Mouse (Mus musculus): ENCODE results near the gene Ldha. TPM values are rescaled to one million over a fixed set of nuclear protein-coding genes. Genes with fewer than 3 reads are reported as not detected.
"Not testable (repeated sequence)": the region's sequence is repeated elsewhere in the genome, so short reads cannot be mapped to it uniquely, and the experiment has no call there.

The Ldha gene
- polyA plus RNA-seq, 1 experiment from 2014 or later = 1,347 TPM

- Histone ChIP-seq H3K27me3 (no peaks in the 10 kb centered on the region), H3K27ac (no peak overlapping the region), H3K9me3 (no peaks in the 10 kb centered on the region), H3K36me3 (peaks cover 76% of the 10 kb centered on the region), H3K4me3 (no peak overlapping the region), H3K4me1 (no peaks in the 10 kb centered on the region), H3K9ac (no peak overlapping the region), H3K4me2 (no peak overlapping the region)
- ATAC-seq (ENCODE audit: insufficient number of reproducible peaks, insufficient read depth, low FRiP score, low TSS enrichment, low read depth) = no peak
- 88% methylated on average over 9 of the region's 9 CpGs for WGBS
These were observed 12.1 kb downstream of the Ldha start for GRCm38 (mm10) chr7:46853365-46853764.

- Histone ChIP-seq H3K4me1 (no peaks in the 10 kb centered on the region), H3K4me2 (no peak overlapping the region), H3K9me3 (no peaks in the 10 kb centered on the region), H3K36me3 (peaks cover 50% of the 10 kb centered on the region), H3K9ac (no peak overlapping the region), H3K4me3 (no peak overlapping the region), H3K27ac (no peak overlapping the region), H3K27me3 (no peaks in the 10 kb centered on the region)
- no peak for ATAC-seq (ENCODE audit: insufficient number of reproducible peaks, insufficient read depth, low FRiP score, low TSS enrichment, low read depth)
- 70% methylated on average over 7 of the region's 7 CpGs for WGBS
These were observed 14.7 kb downstream of the Ldha start for GRCm38 (mm10) chr7:46855866-46856560.

- Histone ChIP-seq H3K4me1 (no peaks in the 10 kb centered on the region), H3K4me2 (no peak overlapping the region), H3K36me3 (peaks cover 36% of the 10 kb centered on the region), H3K27ac (no peak overlapping the region), H3K9ac (no peak overlapping the region), H3K9me3 (no peaks in the 10 kb centered on the region), H3K4me3 (no peak overlapping the region), H3K27me3 (no peaks in the 10 kb centered on the region)
- ATAC-seq (ENCODE audit: insufficient number of reproducible peaks, insufficient read depth, low FRiP score, low TSS enrichment, low read depth) = no peak
- 77% methylated on average over 9 of the region's 9 CpGs for WGBS
These were observed 16.2 kb downstream of the Ldha start for GRCm38 (mm10) chr7:46857436-46857835.

GRCm38 (mm10) chr7:46859031-46859430 lies 17.8 kb downstream of the Ldha start:
- Histone ChIP-seq H3K4me2 (no peak overlapping the region), H3K9ac (no peak overlapping the region), H3K4me3 (no peak overlapping the region), H3K27me3 (no peaks in the 10 kb centered on the region), H3K27ac (no peak overlapping the region), H3K36me3 (peaks cover 20% of the 10 kb centered on the region), H3K4me1 (no peaks in the 10 kb centered on the region), H3K9me3 (no peaks in the 10 kb centered on the region)
- ATAC-seq (ENCODE audit: insufficient number of reproducible peaks, insufficient read depth, low FRiP score, low TSS enrichment, low read depth) = no peak
- WGBS = 52% methylated on average over 6 of the region's 6 CpGs

- Histone ChIP-seq H3K27ac (no peak within 1 kb of the TSS), H3K27me3 (no peaks in the 10 kb centered on the region), H3K4me2 (no peak within 1 kb of the TSS), H3K4me1 (no peaks in the 10 kb centered on the region), H3K9ac (no peak within 1 kb of the TSS), H3K9me3 (no peaks in the 10 kb centered on the region), H3K4me3 (no peak within 1 kb of the TSS), H3K36me3 (no peaks in the 10 kb centered on the region)
- no peak for ATAC-seq (ENCODE audit: insufficient number of reproducible peaks, insufficient read depth, low FRiP score, low TSS enrichment, low read depth)
- WGBS = 29% methylated on average over 10 of the region's 10 CpGs
These were observed 19.7 kb downstream of the Ldha start, which contains the start of gene Ldhc for GRCm38 (mm10) chr7:46860996-46861395. TSS of gene Ldhc (plus strand) at chr7:46861203.

GRCm38 (mm10) chr7:46871988-46872387 lies 30.7 kb downstream of the Ldha start:
- H3K4me2 ChIP-seq = no peak overlapping the region
- no peaks in the 10 kb centered on the region for H3K9me3 ChIP-seq
- H3K27ac ChIP-seq = no peak overlapping the region
- WGBS = 73% methylated on average over 4 of the region's 4 CpGs
- H3K9ac ChIP-seq = no peak overlapping the region
- no peak for ATAC-seq (ENCODE audit: insufficient number of reproducible peaks, insufficient read depth, low FRiP score, low TSS enrichment, low read depth)
- no peaks in the 10 kb centered on the region for H3K27me3 ChIP-seq
- H3K4me3 ChIP-seq = no peak overlapping the region
- no peaks in the 10 kb centered on the region for H3K4me1 ChIP-seq
- no peaks in the 10 kb centered on the region for H3K36me3 ChIP-seq

- Histone ChIP-seq H3K4me1 (no peaks in the 10 kb centered on the region), H3K27ac (no peak overlapping the region), H3K4me2 (no peak overlapping the region), H3K36me3 (no peaks in the 10 kb centered on the region), H3K4me3 (no peak overlapping the region), H3K9ac (no peak overlapping the region), H3K27me3 (no peaks in the 10 kb centered on the region), H3K9me3 (no peaks in the 10 kb centered on the region)
- no peak for ATAC-seq (ENCODE audit: insufficient number of reproducible peaks, insufficient read depth, low FRiP score, low TSS enrichment, low read depth)
- 69% methylated on average over 4 of the region's 4 CpGs for WGBS
These were observed 35.6 kb downstream of the Ldha start for GRCm38 (mm10) chr7:46876841-46877240.

GRCm38 (mm10) chr7:46877255-46877654 lies 36.0 kb downstream of the Ldha start:
- Histone ChIP-seq H3K9me3 (no peaks in the 10 kb centered on the region), H3K4me1 (no peaks in the 10 kb centered on the region), H3K9ac (no peak overlapping the region), H3K4me3 (no peak overlapping the region), H3K27me3 (no peaks in the 10 kb centered on the region), H3K4me2 (no peak overlapping the region), H3K27ac (no peak overlapping the region), H3K36me3 (no peaks in the 10 kb centered on the region)
- 86% methylated on average over 6 of the region's 6 CpGs for WGBS
- ATAC-seq (ENCODE audit: insufficient number of reproducible peaks, insufficient read depth, low FRiP score, low TSS enrichment, low read depth) = no peak

- Histone ChIP-seq H3K27ac (no peak overlapping the region), H3K9ac (no peak overlapping the region), H3K27me3 (no peaks in the 10 kb centered on the region), H3K9me3 (no peaks in the 10 kb centered on the region), H3K4me3 (no peak overlapping the region), H3K36me3 (peaks cover 8% of the 10 kb centered on the region), H3K4me2 (no peak overlapping the region), H3K4me1 (no peaks in the 10 kb centered on the region)
- no peak for ATAC-seq (ENCODE audit: insufficient number of reproducible peaks, insufficient read depth, low FRiP score, low TSS enrichment, low read depth)
- 96% methylated on average over 5 of the region's 5 CpGs for WGBS
These were observed 38.6 kb downstream of the Ldha start for GRCm38 (mm10) chr7:46879851-46880250.

GRCm38 (mm10) chr7:46880992-46881391 lies 39.7 kb downstream of the Ldha start:
- 79% methylated on average over 2 of the region's 2 CpGs for WGBS

GRCm38 (mm10) chr7:46881941-46882340 lies 40.7 kb downstream of the Ldha start:
- H3K4me2 ChIP-seq; H3K27ac ChIP-seq; H3K4me3 ChIP-seq; H3K27me3 ChIP-seq; ATAC-seq (ENCODE audit: insufficient number of reproducible peaks, insufficient read depth, low FRiP score, low TSS enrichment, low read depth); H3K9ac ChIP-seq; H3K4me1 ChIP-seq; H3K9me3 ChIP-seq: not testable (repeated sequence)
- WGBS = 76% methylated on average over 8 of the region's 8 CpGs
- H3K36me3 ChIP-seq = peaks cover 28% of the 10 kb centered on the region

More at GRCm38 (mm10) chr7:46880992-46881391, 39.7 kb downstream of the Ldha start:
- Histone ChIP-seq H3K4me2 (no peak overlapping the region), H3K27ac (no peak overlapping the region), H3K9ac (no peak overlapping the region), H3K4me3 (no peak overlapping the region), H3K36me3 (peaks cover 18% of the 10 kb centered on the region), H3K4me1 (no peaks in the 10 kb centered on the region), H3K27me3 (no peaks in the 10 kb centered on the region), H3K9me3 (no peaks in the 10 kb centered on the region)
- ATAC-seq (ENCODE audit: insufficient number of reproducible peaks, insufficient read depth, low FRiP score, low TSS enrichment, low read depth) = no peak

- Histone ChIP-seq H3K4me3 (no peak overlapping the region), H3K9me3 (no peaks in the 10 kb centered on the region), H3K4me1 (no peaks in the 10 kb centered on the region), H3K27me3 (no peaks in the 10 kb centered on the region), H3K27ac (no peak overlapping the region), H3K9ac (no peak overlapping the region), H3K36me3 (peaks cover 41% of the 10 kb centered on the region), H3K4me2 (no peak overlapping the region)
- no peak for ATAC-seq (ENCODE audit: insufficient number of reproducible peaks, insufficient read depth, low FRiP score, low TSS enrichment, low read depth)
- WGBS = 76% methylated on average over 3 of the region's 3 CpGs
These were observed 42.0 kb downstream of the Ldha start for GRCm38 (mm10) chr7:46883304-46883703.

Measured in embryonic facial prominence, embryonic 13.5 days (tissue).